Mouse (Mus musculus): ENCODE measurements around the gene Catsper1.

Gene Catsper1

GRCm38 (mm10) chr19:5353609-5354008 lies 18.1 kb downstream of the Catsper1 start:
- DNase-seq (ENCODE audit: low spot score in 2 of 2), result no peak

GRCm38 (mm10) chr19:5356080-5356479 lies 20.5 kb downstream of the Catsper1 start:
- DNase-seq (ENCODE audit: low spot score in 2 of 2), result no peak

GRCm38 (mm10) chr19:5362186-5362585 lies 26.6 kb downstream of the Catsper1 start:
- no peak for DNase-seq (ENCODE audit: low spot score in 2 of 2)

- DNase-seq (ENCODE audit: low spot score in 2 of 2), result no peak
Measured at GRCm38 (mm10) chr19:5364124-5364523, 28.6 kb downstream of the Catsper1 start.

GRCm38 (mm10) chr19:5365751-5366150 lies 30.2 kb downstream of the Catsper1 start:
- DNase-seq (ENCODE audit: low spot score in 2 of 2), result no peak

- DNase-seq (ENCODE audit: low spot score in 2 of 2), result peak; percentile 92 to 93
Measured at GRCm38 (mm10) chr19:5366175-5367052, 30.9 kb downstream of the Catsper1 start, which contains the start of gene Eif1ad. Gene Eif1ad (plus strand): TSS chr19:5366741.

- no peak for DNase-seq (ENCODE audit: low spot score in 2 of 2)
Measured at GRCm38 (mm10) chr19:5367053-5367359, 31.5 kb downstream of the Catsper1 start, which contains the start of gene Banf1. Gene Banf1 (minus strand): TSS chr19:5367168.

GRCm38 (mm10) chr19:5367455-5367854 lies 31.9 kb downstream of the Catsper1 start:
- no peak for DNase-seq (ENCODE audit: low spot score in 2 of 2)

GRCm38 (mm10) chr19:5370932-5371331 lies 35.4 kb downstream of the Catsper1 start:
- DNase-seq (ENCODE audit: low spot score in 2 of 2), result no peak

GRCm38 (mm10) chr19:5372724-5373123 lies 37.2 kb downstream of the Catsper1 start:
- no peak for DNase-seq (ENCODE audit: low spot score in 2 of 2)

GRCm38 (mm10) chr19:5374177-5374576 lies 38.6 kb downstream of the Catsper1 start:
- DNase-seq (ENCODE audit: low spot score in 2 of 2), result no peak

GRCm38 (mm10) chr19:5374748-5375147 lies 39.2 kb downstream of the Catsper1 start:
- DNase-seq (ENCODE audit: low spot score in 2 of 2), result no peak

GRCm38 (mm10) chr19:5377446-5377845 lies 41.9 kb downstream of the Catsper1 start:
- DNase-seq (ENCODE audit: low spot score in 2 of 2), result no peak

GRCm38 (mm10) chr19:5383326-5383725 lies 47.8 kb downstream of the Catsper1 start:
- no peak for DNase-seq (ENCODE audit: low spot score in 2 of 2)

- no peak for DNase-seq (ENCODE audit: low spot score in 2 of 2)
Measured at GRCm38 (mm10) chr19:5384715-5385114, 49.2 kb downstream of the Catsper1 start.

GRCm38 (mm10) chr19:5388011-5388441 lies 52.5 kb downstream of the Catsper1 start:
- no peak for DNase-seq (ENCODE audit: low spot score in 2 of 2)

- peak; percentile 90 to 95 for DNase-seq (ENCODE audit: low spot score in 2 of 2)
Measured at GRCm38 (mm10) chr19:5388588-5389242, 53.2 kb downstream of the Catsper1 start, which contains the start of gene Sart1. Gene Sart1 (minus strand): TSS chr19:5388703.

- DNase-seq (ENCODE audit: low spot score in 2 of 2), result peak; percentile 26 to 29
Measured at GRCm38 (mm10) chr19:5389647-5390046, 54.1 kb downstream of the Catsper1 start.

- DNase-seq (ENCODE audit: low spot score in 2 of 2), result no peak
Measured at GRCm38 (mm10) chr19:5390416-5390815, 54.9 kb downstream of the Catsper1 start.

- DNase-seq (ENCODE audit: low spot score in 2 of 2), result peak; percentile 51 to 68
Measured at GRCm38 (mm10) chr19:5392892-5393291, 57.4 kb downstream of the Catsper1 start.

All from urinary bladder, postnatal 36 days (tissue).